Mouse (Mus musculus): ENCODE data around the gene Gucy2g. TPM values are rescaled to one million over a fixed set of nuclear protein-coding genes. Genes with fewer than 3 reads are reported as not detected.

Gene Gucy2g
- polyA plus RNA-seq, 1 experiment from 2014 or later = not detected

DNA sequence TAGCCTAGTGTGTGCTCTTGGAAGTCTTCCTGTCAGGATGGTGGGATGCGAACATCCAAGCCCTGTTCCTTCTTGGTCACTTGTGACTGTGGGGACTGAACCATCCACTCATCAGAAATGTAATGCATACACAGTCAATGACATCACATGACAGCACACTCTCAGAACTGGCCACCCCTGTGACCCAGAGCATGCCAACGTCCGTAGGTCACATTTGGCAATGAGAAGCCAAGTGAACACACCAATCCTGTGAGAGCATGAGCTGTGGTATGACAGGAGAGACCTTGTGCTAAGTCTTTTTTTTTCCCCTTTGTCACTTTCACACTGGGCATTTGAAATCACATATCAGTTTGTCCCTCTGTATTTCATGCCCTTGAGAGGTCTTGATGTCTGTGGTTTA, 45.5 kb downstream of the Gucy2g start:
- Histone ChIP-seq H3K4me2 (ENCODE audit: low read length) (no peak overlapping the region), H3K9ac (replicated peaks; ENCODE audit: low read depth, low read length) (no peak overlapping the region), H3K36me3 (ENCODE audit: control insufficient read depth, insufficient read depth) (no peaks in the 10 kb centered on the region), H3K27ac (ENCODE audit: low read length) (no peak overlapping the region), H3K4me1 (replicated peaks; ENCODE audit: control insufficient read depth, insufficient read depth, low read length) (no peaks in the 10 kb centered on the region), H3K27me3 (replicated peaks; ENCODE audit: control insufficient read depth, insufficient read depth, low read length) (no peaks in the 10 kb centered on the region), H3K4me3 (replicated peaks; ENCODE audit: low read length) (no peak overlapping the region), H3K9me3 (ENCODE audit: control insufficient read depth, low read length) (no peaks in the 10 kb centered on the region)
- no peak for ATAC-seq
- 97% methylated on average over 3 of the region's 3 CpGs for WGBS

DNA sequence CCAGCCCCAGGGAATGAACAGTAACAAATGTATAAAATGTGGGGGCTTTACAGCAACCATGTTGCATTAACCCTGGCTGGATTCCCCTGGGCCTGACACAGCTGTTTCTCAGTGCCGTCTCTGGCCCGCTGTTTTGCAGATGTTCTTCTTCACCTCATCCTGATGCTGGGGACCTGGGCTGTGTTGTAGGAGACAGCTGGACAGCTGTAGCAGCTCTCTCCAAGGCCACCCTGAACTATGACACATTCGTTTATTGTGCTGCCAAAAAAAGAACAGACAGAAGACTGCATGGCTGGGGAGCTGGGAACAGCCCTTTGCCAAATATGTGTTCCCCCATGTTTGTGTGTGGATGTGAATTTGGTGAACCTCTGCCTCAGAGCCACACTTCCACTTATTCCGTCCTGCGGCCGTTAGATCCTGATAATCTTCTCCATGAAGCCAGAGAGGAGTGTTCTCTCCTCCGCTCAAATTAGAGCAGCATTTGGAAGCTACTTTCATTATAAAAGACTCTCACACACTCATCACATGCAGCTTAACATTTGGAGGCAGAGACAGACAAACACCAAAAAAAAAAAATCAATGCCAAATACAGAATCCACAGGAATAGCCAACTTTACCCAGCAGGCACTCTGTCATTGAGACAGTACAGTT, 46.4 kb downstream of the Gucy2g start:
- H3K27ac ChIP-seq (ENCODE audit: low read length) = no peak overlapping the region
- H3K9me3 ChIP-seq (ENCODE audit: control insufficient read depth, low read length) = no peaks in the 10 kb centered on the region
- H3K36me3 ChIP-seq (ENCODE audit: control insufficient read depth, insufficient read depth) = no peaks in the 10 kb centered on the region
- no peak overlapping the region for H3K9ac ChIP-seq (replicated peaks; ENCODE audit: low read depth, low read length)
- H3K27me3 ChIP-seq (replicated peaks; ENCODE audit: control insufficient read depth, insufficient read depth, low read length) = no peaks in the 10 kb centered on the region
- no peaks in the 10 kb centered on the region for H3K4me1 ChIP-seq (replicated peaks; ENCODE audit: control insufficient read depth, insufficient read depth, low read length)
- H3K4me3 ChIP-seq (replicated peaks; ENCODE audit: low read length) = no peak overlapping the region
- no peak for ATAC-seq
- H3K4me2 ChIP-seq (ENCODE audit: low read length) = no peak overlapping the region
- 88% methylated on average over 7 of the region's 7 CpGs for WGBS

DNA sequence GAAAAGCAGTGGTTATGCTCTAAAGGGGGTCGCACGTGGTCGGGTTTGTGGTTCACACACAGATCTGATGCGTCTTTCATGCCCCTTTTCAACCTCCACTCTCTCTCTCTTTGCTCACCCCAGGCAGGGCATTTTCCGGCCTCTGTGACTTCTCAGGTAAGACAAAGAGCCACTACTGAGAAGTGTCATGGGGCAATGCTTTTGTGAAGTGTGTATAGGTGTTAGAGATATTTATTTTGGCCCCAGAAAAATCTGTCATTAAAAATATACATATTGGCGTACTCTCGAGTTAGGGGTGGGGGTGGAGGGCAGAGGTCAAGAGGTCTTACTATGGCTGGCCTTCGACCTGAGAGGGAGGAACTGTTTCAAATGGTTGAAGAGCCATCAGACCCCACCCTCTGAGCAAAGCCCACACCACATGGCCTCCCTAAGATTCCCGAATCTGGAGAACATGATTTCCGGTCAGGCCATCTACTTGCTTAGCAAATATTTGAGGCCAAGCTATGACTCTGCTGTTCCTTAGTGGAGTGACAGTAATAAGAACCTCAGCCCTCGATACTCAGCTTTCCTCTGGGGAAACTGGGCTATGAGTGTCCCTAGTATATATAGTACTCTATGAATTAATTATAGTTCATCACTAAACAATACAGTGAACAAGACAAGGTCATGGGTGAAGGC, 47.2 kb downstream of the Gucy2g start:
- H3K9me3 ChIP-seq (ENCODE audit: control insufficient read depth, low read length) = no peaks in the 10 kb centered on the region
- no peak overlapping the region for H3K9ac ChIP-seq (replicated peaks; ENCODE audit: low read depth, low read length)
- no peaks in the 10 kb centered on the region for H3K36me3 ChIP-seq (ENCODE audit: control insufficient read depth, insufficient read depth)
- no peak overlapping the region for H3K27ac ChIP-seq (ENCODE audit: low read length)
- H3K27me3 ChIP-seq (replicated peaks; ENCODE audit: control insufficient read depth, insufficient read depth, low read length) = no peaks in the 10 kb centered on the region
- H3K4me2 ChIP-seq (ENCODE audit: low read length) = no peak overlapping the region
- no peak overlapping the region for H3K4me3 ChIP-seq (replicated peaks; ENCODE audit: low read length)
- WGBS = 82% methylated on average over 11 of the region's 11 CpGs
- no peaks in the 10 kb centered on the region for H3K4me1 ChIP-seq (replicated peaks; ENCODE audit: control insufficient read depth, insufficient read depth, low read length)
- no peak for ATAC-seq

DNA sequence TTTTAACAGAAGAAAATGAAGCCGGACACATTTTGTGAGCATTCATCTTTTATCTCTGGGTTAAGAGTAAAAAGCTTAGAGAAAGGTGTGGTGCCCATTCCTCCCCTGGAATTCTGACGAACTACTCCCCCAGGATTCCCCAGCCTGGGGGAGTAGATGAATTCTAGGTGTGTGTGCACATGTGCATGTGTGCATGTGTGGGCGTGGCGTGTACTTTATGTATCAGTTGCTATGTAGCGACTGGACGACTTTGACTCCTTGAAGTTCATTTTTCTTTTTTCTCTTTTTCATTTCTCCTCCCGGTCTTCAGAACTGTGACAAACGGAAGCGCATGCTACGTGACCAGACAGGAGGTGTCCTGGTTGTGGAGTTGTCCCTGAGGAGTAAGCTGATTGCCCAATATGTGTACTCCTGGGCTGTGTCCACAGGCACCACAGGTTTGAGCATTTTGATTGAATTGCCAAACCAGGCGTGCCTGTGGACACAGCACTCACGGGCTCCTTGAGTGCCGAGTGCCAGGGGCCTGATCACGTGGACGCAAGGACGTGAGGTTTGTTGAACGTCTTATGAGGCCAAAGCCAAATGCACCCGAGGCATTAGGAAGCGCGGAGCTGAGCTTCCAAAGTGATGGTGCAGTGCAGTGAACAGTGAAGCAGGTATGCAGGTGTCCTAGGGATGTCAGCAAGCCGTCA, 48.6 kb downstream of the Gucy2g start:
- no peaks in the 10 kb centered on the region for H3K27me3 ChIP-seq (replicated peaks; ENCODE audit: control insufficient read depth, insufficient read depth, low read length)
- no peak for ATAC-seq
- H3K9ac ChIP-seq (replicated peaks; ENCODE audit: low read depth, low read length) = no peak overlapping the region
- no peak overlapping the region for H3K27ac ChIP-seq (ENCODE audit: low read length)
- H3K4me2 ChIP-seq (ENCODE audit: low read length) = no peak overlapping the region
- H3K9me3 ChIP-seq (ENCODE audit: control insufficient read depth, low read length) = no peaks in the 10 kb centered on the region
- WGBS = 89% methylated on average over 21 of the region's 21 CpGs
- no peaks in the 10 kb centered on the region for H3K36me3 ChIP-seq (ENCODE audit: control insufficient read depth, insufficient read depth)
- no peak overlapping the region for H3K4me3 ChIP-seq (replicated peaks; ENCODE audit: low read length)
- H3K4me1 ChIP-seq (replicated peaks; ENCODE audit: control insufficient read depth, insufficient read depth, low read length) = no peaks in the 10 kb centered on the region

DNA sequence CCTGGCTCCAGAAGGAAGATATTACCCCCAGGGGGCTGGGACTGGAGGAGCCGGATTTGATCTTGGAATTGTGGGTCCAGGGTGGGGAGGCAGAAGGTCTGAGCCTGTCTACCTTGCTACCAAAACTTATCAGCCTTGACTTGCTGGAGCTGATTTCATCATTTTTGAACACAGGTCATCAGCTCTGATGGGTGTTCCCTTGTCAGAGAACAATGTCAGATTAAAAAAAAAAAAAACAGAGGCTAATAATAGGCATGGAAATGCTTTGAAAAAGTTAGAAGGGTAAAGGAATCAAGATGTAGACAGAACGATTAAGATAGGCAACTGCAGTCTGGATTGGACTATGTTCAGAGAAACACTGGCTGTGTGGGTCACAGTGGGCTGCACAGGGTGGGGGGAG, 49.4 kb downstream of the Gucy2g start:
- no peaks in the 10 kb centered on the region for H3K9me3 ChIP-seq (ENCODE audit: control insufficient read depth, low read length)
- no peaks in the 10 kb centered on the region for H3K36me3 ChIP-seq (ENCODE audit: control insufficient read depth, insufficient read depth)
- ATAC-seq = no peak
- WGBS = 63% methylated on average over 2 of the region's 2 CpGs
- no peak overlapping the region for H3K27ac ChIP-seq (ENCODE audit: low read length)
- no peaks in the 10 kb centered on the region for H3K4me1 ChIP-seq (replicated peaks; ENCODE audit: control insufficient read depth, insufficient read depth, low read length)
- H3K4me2 ChIP-seq (ENCODE audit: low read length) = no peak overlapping the region
- H3K27me3 ChIP-seq (replicated peaks; ENCODE audit: control insufficient read depth, insufficient read depth, low read length) = no peaks in the 10 kb centered on the region
- no peak overlapping the region for H3K9ac ChIP-seq (replicated peaks; ENCODE audit: low read depth, low read length)
- H3K4me3 ChIP-seq (replicated peaks; ENCODE audit: low read length) = no peak overlapping the region

DNA sequence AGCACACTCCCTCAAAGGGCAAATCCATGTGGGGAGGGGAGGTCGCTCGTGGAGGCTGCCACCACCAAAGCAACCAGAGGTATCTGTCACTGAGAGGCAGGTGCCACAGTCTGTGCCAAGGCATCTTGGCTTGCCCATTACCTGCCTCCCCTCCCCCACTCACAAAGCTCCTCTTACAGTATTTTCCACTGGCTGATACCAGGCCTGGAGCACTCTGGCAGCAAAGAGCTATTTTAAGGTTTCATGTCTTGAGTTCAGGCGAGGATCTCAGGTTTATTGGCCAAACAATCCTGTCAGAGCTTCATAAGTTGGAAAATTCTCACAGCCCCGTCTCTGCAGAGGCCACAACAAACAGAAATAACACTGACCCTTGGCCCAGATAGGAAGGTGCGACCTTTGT, 51.0 kb downstream of the Gucy2g start:
- Histone ChIP-seq H3K27ac (ENCODE audit: low read length) (no peak overlapping the region), H3K4me1 (replicated peaks; ENCODE audit: control insufficient read depth, insufficient read depth, low read length) (peaks cover 7% of the 10 kb centered on the region), H3K9ac (replicated peaks; ENCODE audit: low read depth, low read length) (no peak overlapping the region), H3K4me3 (replicated peaks; ENCODE audit: low read length) (no peak overlapping the region), H3K9me3 (ENCODE audit: control insufficient read depth, low read length) (no peaks in the 10 kb centered on the region), H3K36me3 (ENCODE audit: control insufficient read depth, insufficient read depth) (no peaks in the 10 kb centered on the region), H3K27me3 (replicated peaks; ENCODE audit: control insufficient read depth, insufficient read depth, low read length) (no peaks in the 10 kb centered on the region), H3K4me2 (ENCODE audit: low read length) (no peak overlapping the region)
- 90% methylated on average over 5 of the region's 5 CpGs for WGBS
- no peak for ATAC-seq

DNA sequence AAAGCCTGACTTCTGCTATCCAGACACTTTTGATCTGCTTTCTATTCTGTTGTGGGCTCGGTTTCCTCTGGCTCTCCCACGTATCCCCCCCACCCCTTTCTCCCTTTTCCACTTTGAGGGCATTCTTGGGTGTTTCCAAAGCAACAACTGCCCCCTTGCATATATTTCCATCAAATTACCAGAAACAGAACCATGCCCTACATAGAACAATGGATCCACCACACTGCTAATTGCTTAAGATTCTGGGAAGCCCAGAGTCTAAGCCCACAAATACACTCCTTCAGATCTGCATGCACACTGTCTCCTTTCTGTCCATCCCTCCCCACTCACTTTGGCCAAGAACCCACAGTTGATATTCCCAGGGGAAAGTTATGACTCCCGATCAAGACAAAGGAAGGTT, 55.4 kb downstream of the Gucy2g start:
- H3K4me1 ChIP-seq (replicated peaks; ENCODE audit: control insufficient read depth, insufficient read depth, low read length) = peaks cover 10% of the 10 kb centered on the region
- no peaks in the 10 kb centered on the region for H3K36me3 ChIP-seq (ENCODE audit: control insufficient read depth, insufficient read depth)
- no peak overlapping the region for H3K9ac ChIP-seq (replicated peaks; ENCODE audit: low read depth, low read length)
- H3K9me3 ChIP-seq (ENCODE audit: control insufficient read depth, low read length) = no peaks in the 10 kb centered on the region
- no peak overlapping the region for H3K4me3 ChIP-seq (replicated peaks; ENCODE audit: low read length)
- H3K4me2 ChIP-seq (ENCODE audit: low read length) = no peak overlapping the region
- 18% methylated on average over 3 of the region's 3 CpGs for WGBS
- peak; percentile 88 for ATAC-seq
- no peaks in the 10 kb centered on the region for H3K27me3 ChIP-seq (replicated peaks; ENCODE audit: control insufficient read depth, insufficient read depth, low read length)
- no peak overlapping the region for H3K27ac ChIP-seq (ENCODE audit: low read length)

DNA sequence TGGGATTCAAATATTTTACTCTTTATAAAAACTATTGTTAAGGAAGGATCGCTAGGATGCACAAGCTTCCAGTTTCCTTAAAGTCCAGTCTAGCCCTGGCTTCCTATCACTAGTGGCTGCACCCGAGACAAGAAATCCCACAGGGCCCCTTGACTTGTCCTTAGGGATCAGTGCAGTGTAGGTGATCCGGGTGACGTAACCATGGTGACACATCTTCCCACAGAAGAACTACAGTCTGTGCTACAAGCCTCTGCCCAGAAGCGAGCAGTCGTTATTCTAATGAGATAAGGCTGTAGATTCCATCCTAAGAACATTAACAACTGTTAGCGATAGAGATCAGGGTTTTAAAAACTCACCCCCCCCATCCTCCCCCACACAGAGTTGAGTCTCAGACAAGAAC, 56.0 kb downstream of the Gucy2g start:
- H3K9ac ChIP-seq (replicated peaks; ENCODE audit: low read depth, low read length) = no peak overlapping the region
- H3K4me3 ChIP-seq (replicated peaks; ENCODE audit: low read length) = no peak overlapping the region
- peak; percentile 50; the same call in 1 of the 2 replicates for ATAC-seq
- H3K27ac ChIP-seq (ENCODE audit: low read length) = no peak overlapping the region
- H3K4me1 ChIP-seq (replicated peaks; ENCODE audit: control insufficient read depth, insufficient read depth, low read length) = peaks cover 10% of the 10 kb centered on the region
- WGBS = 31% methylated on average over 7 of the region's 7 CpGs
- no peaks in the 10 kb centered on the region for H3K9me3 ChIP-seq (ENCODE audit: control insufficient read depth, low read length)
- H3K27me3 ChIP-seq (replicated peaks; ENCODE audit: control insufficient read depth, insufficient read depth, low read length) = no peaks in the 10 kb centered on the region
- H3K36me3 ChIP-seq (ENCODE audit: control insufficient read depth, insufficient read depth) = no peaks in the 10 kb centered on the region
- H3K4me2 ChIP-seq (ENCODE audit: low read length) = no peak overlapping the region

DNA sequence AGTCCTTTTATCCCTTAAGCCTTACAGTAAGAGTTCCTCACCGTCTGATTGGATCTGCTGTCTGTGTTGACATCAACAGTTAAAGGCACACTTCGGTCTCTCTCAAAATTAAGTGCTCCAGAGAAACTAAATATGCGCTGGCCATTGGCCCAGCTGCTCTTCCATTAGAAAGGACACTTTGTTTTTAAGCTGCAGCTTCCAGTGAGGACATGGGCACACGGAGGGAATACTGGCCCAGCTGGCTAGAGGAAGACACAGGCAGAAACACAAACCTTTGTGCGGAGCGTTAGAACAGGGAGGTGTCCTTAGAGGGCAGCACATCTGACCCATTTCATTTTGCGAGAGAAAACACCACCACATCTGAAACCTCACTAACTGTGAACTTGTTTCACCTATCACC, 56.6 kb downstream of the Gucy2g start:
- no peak for ATAC-seq
- WGBS = 48% methylated on average over 7 of the region's 7 CpGs

More for the DNA sequence above, 56.6 kb downstream of the Gucy2g start:
- Histone ChIP-seq H3K36me3 (ENCODE audit: control insufficient read depth, insufficient read depth) (no peaks in the 10 kb centered on the region), H3K9ac (replicated peaks; ENCODE audit: low read depth, low read length) (no peak overlapping the region), H3K4me3 (replicated peaks; ENCODE audit: low read length) (no peak overlapping the region), H3K27ac (ENCODE audit: low read length) (no peak overlapping the region), H3K9me3 (ENCODE audit: control insufficient read depth, low read length) (no peaks in the 10 kb centered on the region), H3K4me1 (replicated peaks; ENCODE audit: control insufficient read depth, insufficient read depth, low read length) (peaks cover 10% of the 10 kb centered on the region), H3K4me2 (ENCODE audit: low read length) (no peak overlapping the region), H3K27me3 (replicated peaks; ENCODE audit: control insufficient read depth, insufficient read depth, low read length) (no peaks in the 10 kb centered on the region)

Data from forebrain, embryonic 16.5 days (tissue).